Mouse (Mus musculus): ENCODE results near the gene Mfsd12.

DNA sequence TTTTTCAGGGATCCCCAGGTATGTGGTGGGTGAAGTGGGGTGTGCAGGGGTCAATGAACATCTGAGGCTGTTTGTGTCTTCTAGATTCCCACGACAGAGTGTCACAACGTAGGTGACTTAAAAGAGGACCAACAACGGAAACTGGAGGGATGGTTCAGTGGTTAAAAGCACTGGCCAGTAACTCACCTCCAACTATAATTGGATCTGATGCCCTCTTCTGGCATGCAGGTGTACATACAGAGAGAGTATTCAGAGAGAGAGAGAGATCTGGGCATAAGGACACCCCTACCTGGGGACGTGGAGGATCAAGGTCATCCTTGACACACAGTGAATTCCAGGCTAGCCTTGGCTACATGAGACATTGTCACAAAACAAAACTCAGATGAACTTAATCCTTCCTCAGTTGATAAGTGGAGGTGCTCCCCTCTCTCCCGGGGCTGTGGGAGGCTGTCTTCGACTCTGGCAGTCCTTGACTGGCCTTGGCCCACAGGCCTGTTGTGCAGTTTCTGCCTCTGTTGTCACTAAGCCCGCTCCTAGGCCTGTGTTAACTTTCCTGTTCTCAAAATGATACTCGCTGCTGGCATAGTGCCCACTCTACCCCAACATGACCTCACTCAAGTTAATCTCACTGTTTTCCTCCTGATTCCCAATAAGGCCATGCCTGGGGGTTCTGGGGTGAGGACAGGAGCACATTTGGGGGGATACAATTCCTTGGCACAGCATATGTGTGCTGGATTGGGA, 12.7 kb upstream of the Mfsd12 start:
- TF ChIP-seq POLR2A (IDR thresholded peaks at IDR 0.05; ENCODE audit: borderline replicate concordance, control insufficient read depth, low read depth, low read length) (no peak), CTCF (IDR thresholded peaks at IDR 0.05; ENCODE audit: control insufficient read depth, insufficient read depth, low read length) (no peak)

Data from bone marrow, adult 2 months (tissue).